Mouse (Mus musculus) small intestine, adult 2 months (tissue): ENCODE data around the gene Ubac2.

Experiments
- CTCF ChIP-seq: fragments of 200-500 bp; IDR thresholded peaks from 2 replicates; pipeline ENCODE4 v1.5.1; 2012; ENCODE audit warnings: low read depth, mild to moderate bottlenecking, control low read depth, inconsistent platforms, low read length, moderate library complexity, mixed read lengths; ENCODE audit not compliant: insufficient replicate concordance, insufficient read length; ENCODE audit errors: extremely low read depth
- POLR2A ChIP-seq: fragments of 200-500 bp; IDR thresholded peaks from 2 replicates; pipeline ENCODE4 v1.6.1; 2012; ENCODE audit warnings: low read depth, mild to moderate bottlenecking, control low read depth, inconsistent platforms, low read length, moderate library complexity

GRCm38 (mm10) chr14:121879266-121879840 is 933 bp downstream of the Ubac2 start:
- TF ChIP-seq CTCF (no peak), POLR2A (no peak)
